Mouse (Mus musculus): ENCODE measurements around the gene Rsc1a1. TPM values are rescaled to one million over a fixed set of nuclear protein-coding genes. Genes with fewer than 3 reads are reported as not detected.
A peak's percentile ranks its signal among the peaks of the same experiment; 100 is the strongest.

Rsc1a1 gene
- total RNA-seq, 2 experiments from 2014 or later = 0.92 TPM; not detected in 1

- no peak for DNase-seq
Observed at GRCm38 (mm10) chr4:141694719-141695118, 9.3 kb upstream of the Rsc1a1 start.

- DNase-seq = no peak
Observed at GRCm38 (mm10) chr4:141688505-141688904, 3.1 kb upstream of the Rsc1a1 start.

GRCm38 (mm10) chr4:141686525-141686924 lies 1.1 kb upstream of the Rsc1a1 start:
- no peak for DNase-seq

- DNase-seq = no peak
Observed at GRCm38 (mm10) chr4:141686093-141686492, 694 bp upstream of the Rsc1a1 start.

GRCm38 (mm10) chr4:141682706-141683230 lies 2.6 kb downstream of the Rsc1a1 start:
- DNase-seq = peak in 1 of 2 experiments; percentile 47

GRCm38 (mm10) chr4:141681767-141682166 lies 3.6 kb downstream of the Rsc1a1 start:
- peak; percentile 49 to 64 for DNase-seq

- no peak for DNase-seq
Observed at GRCm38 (mm10) chr4:141680892-141681291, 4.5 kb downstream of the Rsc1a1 start.

- DNase-seq = no peak
Observed at GRCm38 (mm10) chr4:141679016-141679415, 6.4 kb downstream of the Rsc1a1 start.

- DNase-seq = no peak
Observed at GRCm38 (mm10) chr4:141676462-141676979, 8.9 kb downstream of the Rsc1a1 start.

GRCm38 (mm10) chr4:141672325-141672724 lies 13.1 kb downstream of the Rsc1a1 start:
- DNase-seq = peak in 1 of 2 experiments; percentile 52

- DNase-seq = no peak
Observed at GRCm38 (mm10) chr4:141671389-141671788, 14.0 kb downstream of the Rsc1a1 start.

GRCm38 (mm10) chr4:141669898-141670712 lies 15.3 kb downstream of the Rsc1a1 start:
- peak; percentile 62 to 79 for DNase-seq

GRCm38 (mm10) chr4:141664799-141665198 lies 20.6 kb downstream of the Rsc1a1 start, which contains the start of gene Plekhm2:
Plekhm2 (minus strand) TSS chr4:141664899.
- no peak for DNase-seq

GRCm38 (mm10) chr4:141664011-141664745 lies 21.2 kb downstream of the Rsc1a1 start:
- DNase-seq = peak; percentile 82 to 88

GRCm38 (mm10) chr4:141663122-141663931 lies 22.1 kb downstream of the Rsc1a1 start:
- peak in 1 of 2 experiments; percentile 73 for DNase-seq

GRCm38 (mm10) chr4:141660884-141661283 lies 24.5 kb downstream of the Rsc1a1 start:
- DNase-seq = no peak

- peak in 1 of 2 experiments; percentile 35 for DNase-seq
Observed at GRCm38 (mm10) chr4:141659739-141660138, 25.7 kb downstream of the Rsc1a1 start.

- no peak for DNase-seq
Observed at GRCm38 (mm10) chr4:141658846-141659484, 26.4 kb downstream of the Rsc1a1 start.

- DNase-seq = no peak
Observed at GRCm38 (mm10) chr4:141656932-141657331, 28.5 kb downstream of the Rsc1a1 start.

- peak; percentile 67 to 76 for DNase-seq
Observed at GRCm38 (mm10) chr4:141655908-141656608, 29.3 kb downstream of the Rsc1a1 start.

Data from heart, adult 18-20 months (tissue).